Mouse (Mus musculus): ENCODE data around the gene Ufsp2.

Gene Ufsp2

DNA sequence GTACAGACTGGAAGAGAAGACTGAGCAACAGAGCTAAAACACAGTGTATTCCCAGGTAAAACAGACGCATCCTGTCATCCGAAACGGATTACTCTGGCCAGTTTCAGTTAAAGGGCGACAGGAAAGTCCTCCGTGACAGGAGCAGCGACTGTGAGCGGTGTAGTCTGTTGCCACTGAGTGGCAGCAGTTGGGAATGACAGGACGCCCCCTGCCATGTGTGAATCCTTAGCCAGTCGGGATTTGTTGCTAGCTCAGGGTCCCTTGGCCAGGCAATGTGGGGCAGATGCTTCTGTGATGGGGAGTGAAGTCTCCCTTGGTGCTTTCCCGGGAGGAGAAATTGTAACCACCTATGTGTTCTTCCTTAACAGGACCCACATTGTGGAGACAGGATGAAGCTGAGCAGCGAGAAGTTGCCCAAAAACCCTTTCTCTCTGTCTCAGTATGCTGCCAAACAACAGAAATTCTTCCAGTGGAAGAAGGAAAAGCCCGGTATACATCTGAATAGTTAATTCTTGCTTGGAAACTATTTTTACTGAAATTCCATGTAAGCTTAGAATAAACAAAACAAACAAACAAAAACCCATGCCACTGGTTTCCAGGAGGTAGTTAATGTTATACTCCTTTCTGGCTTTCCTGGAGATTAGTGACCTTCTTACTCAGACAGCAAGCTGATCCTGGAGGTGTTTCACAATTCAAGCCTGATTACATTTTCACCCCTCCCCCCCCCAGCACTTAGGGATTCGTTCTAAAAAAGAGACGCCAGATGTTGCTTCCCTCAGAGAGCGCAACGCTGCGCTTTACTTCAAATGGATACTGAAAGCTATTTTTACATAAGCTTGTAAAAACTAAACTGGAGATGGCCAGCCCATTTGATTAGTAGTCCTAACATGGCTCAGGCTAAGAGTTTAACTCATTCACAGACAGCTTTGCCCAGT, 35.7 kb downstream of the Ufsp2 start:
- DNase-seq (ENCODE audit: low spot score): peak; percentile 79

DNA sequence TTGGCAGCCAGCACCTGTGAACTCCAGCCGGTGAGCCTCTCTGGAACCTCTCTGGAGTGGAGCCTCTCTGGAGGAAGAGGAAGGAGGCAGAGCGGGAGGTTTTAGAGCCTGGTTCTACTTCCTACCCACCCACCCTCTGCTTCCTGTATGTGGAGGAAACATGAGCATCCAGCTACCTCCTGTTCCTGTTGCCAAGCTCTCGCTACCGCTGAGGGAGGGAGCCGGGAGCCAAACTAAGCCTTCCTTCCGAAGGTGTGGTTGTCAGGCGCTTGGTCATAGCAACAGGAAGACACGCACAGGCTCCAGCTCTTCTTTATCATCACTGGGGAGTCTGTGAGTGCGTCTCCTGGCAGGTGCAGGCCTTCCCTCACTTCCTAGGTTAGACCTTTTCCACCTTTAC, 46.9 kb downstream of the Ufsp2 start:
- no peak for DNase-seq (ENCODE audit: low spot score)

DNA sequence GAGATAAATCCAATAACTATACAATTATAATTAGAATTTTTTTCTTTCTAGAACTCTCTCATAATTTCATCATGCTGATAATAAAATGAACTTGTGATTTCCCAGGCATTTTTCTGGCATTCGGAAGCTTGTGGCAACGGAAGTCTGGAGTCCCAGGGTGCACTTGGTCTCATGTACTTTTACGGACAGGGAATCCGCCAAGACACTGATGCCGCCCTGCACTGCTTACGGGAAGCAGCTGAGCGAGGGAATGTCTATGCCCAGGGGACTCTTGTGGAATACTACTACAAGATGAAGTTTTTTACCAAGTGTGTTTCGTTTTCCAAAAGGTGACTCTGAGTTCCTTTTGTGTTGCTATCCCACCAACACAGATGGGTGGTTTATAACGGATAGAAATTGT, 47.4 kb downstream of the Ufsp2 start:
- no peak for DNase-seq (ENCODE audit: low spot score)

- no peak for DNase-seq (ENCODE audit: low spot score)
Measured at GRCm38 (mm10) chr8:46024392-46024791, 49.1 kb downstream of the Ufsp2 start.

GRCm38 (mm10) chr8:46036217-46036616, 60.9 kb downstream of the Ufsp2 start:
- DNase-seq (ENCODE audit: low spot score): peak; percentile 22

DNA sequence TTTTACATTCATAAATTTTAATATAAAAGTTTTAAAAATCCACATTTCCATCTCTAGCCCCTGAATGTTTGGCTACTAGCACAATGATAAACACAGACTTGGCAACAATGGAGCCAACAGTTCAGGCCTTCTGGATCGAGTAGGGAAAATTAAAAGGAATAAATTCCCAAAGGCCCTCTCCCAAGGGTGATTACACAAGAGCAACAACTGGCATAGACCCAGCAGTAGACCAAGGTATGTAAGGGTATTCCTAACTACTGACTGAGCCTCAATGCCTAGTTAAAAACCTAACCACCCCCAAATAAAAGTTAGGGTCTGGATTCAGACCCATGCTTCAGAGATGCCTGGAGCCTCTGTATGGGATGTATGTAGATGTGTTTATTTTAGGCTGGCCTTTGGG, 64.3 kb downstream of the Ufsp2 start:
- DNase-seq (ENCODE audit: low spot score): no peak

- no peak for DNase-seq (ENCODE audit: low spot score)
Measured at GRCm38 (mm10) chr8:46040260-46040659, 64.9 kb downstream of the Ufsp2 start.
